Mouse (Mus musculus): ENCODE data around the gene Cdc42bpg. TPM values are rescaled to one million over a fixed set of nuclear protein-coding genes. Genes with fewer than 3 reads are reported as not detected.

The Cdc42bpg gene
- polyA plus RNA-seq, 1 experiment = 6.9 TPM

DNA sequence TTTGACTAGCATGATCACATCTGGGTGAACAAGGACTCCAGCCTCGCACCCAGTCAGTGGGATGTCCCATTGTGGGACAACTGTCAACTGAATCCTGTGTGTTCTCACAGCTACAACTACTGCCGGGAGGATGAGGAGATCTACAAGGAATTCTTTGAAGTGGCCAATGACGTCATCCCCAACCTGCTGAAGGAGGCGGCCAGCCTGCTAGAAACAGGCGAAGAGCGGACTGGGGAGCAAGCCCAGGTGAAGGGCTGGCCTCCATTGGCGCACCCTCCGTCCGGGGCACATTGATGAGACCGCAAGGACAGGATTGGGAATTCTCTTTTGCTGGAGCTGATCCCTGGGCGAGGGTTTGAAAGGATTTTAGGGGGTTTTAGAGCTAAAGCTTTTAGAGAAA lies 32.5 kb downstream of the Cdc42bpg start:
- TF ChIP-seq CTCF (IDR thresholded peaks at IDR 0.05; ENCODE audit: low read depth, low read length) (no peak), POLR2A (IDR thresholded peaks at IDR 0.05; ENCODE audit: borderline replicate concordance, low read depth, low read length) (no peak)
- H3K27ac ChIP-seq (ENCODE audit: insufficient read depth, low read depth, low read length) = no peak overlapping the region
- no peak overlapping the region for H3K4me3 ChIP-seq (ENCODE audit: insufficient read depth, low read length)
- peaks cover 21% of the 10 kb centered on the region for H3K4me1 ChIP-seq (ENCODE audit: control insufficient read depth, insufficient read depth, low read length)

DNA sequence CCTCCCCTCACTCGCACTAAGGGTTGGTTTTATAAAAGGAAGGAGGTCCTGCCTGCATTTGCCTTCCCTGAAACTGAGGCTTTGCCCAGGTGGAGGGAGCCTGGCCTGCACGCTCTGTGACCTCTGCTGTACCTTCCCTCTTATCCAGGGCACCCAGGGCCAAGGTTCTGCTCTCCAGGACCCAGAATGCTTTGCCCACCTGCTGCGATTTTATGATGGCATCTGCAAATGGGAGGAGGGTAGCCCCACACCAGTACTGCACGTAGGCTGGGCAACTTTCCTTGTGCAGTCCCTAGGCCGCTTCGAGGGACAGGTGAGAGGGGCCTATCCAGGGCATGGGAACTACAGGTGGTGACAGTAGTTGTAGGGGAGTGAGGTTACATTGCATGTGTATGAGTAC lies 32.9 kb downstream of the Cdc42bpg start:
- Histone ChIP-seq H3K27ac (ENCODE audit: insufficient read depth, low read depth, low read length) (no peak overlapping the region), H3K4me3 (ENCODE audit: insufficient read depth, low read length) (no peak overlapping the region), H3K4me1 (ENCODE audit: control insufficient read depth, insufficient read depth, low read length) (peaks cover 16% of the 10 kb centered on the region)
- TF ChIP-seq CTCF (IDR thresholded peaks at IDR 0.05; ENCODE audit: low read depth, low read length) (no peak), POLR2A (IDR thresholded peaks at IDR 0.05; ENCODE audit: borderline replicate concordance, low read depth, low read length) (no peak)

- TF ChIP-seq POLR2A (IDR thresholded peaks at IDR 0.05; ENCODE audit: borderline replicate concordance, low read depth, low read length) (no peak), CTCF (IDR thresholded peaks at IDR 0.05; ENCODE audit: low read depth, low read length) (no peak)
- peak overlapping the region; percentile 34 for H3K27ac ChIP-seq (ENCODE audit: insufficient read depth, low read depth, low read length)
- peaks cover 14% of the 10 kb centered on the region for H3K4me1 ChIP-seq (ENCODE audit: control insufficient read depth, insufficient read depth, low read length)
- peak overlapping the region; percentile 56 for H3K4me3 ChIP-seq (ENCODE audit: insufficient read depth, low read length)
These were observed 33.7 kb downstream of the Cdc42bpg start for GRCm38 (mm10) chr19:6339890-6340504.

DNA sequence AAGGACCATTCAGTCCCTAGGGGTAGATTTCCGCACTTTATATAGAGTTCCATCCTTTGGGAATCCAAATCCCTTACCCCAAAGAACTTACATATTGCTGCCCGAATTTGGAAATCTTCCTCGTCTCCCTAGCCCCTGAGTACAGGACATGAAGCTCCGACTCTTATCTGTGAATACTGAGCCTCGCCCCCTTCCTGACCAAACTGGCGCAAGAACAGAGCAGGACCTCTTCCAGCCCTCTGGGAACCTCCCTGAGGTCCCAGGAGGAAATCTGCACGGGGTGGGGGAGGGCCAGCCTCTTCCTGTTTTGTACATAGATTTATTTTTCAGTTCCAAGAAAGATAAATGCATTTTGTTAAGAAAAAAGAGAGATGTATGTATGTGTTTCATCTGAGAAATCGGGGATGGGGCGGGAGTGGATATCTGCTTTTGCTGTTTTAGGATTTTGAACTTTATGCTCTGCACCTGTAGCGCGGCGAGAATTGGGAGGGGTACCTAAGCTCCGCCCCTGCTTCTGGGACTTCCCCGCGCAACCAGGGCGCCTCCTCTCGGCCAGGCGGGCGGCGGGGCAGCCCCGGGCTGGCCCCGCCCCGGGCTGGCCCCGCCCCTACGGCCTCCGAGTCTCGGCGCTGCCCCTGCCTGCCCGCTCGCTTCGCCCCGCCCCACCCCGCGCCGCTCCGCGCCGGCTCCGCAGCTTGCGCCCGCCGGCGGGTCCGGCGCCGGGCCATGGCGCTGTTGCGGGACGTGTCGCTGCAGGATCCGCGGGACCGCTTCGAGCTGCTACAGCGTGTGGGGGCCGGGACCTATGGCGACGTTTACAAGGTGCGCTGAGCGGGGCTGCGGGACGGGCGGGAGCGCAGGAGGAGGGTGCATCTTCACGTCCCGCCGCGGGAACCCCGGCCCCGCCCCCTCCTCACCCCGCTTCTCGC lies 34.5 kb downstream of the Cdc42bpg start, which contains the start of gene Map4k2:
TSS of gene Map4k2 (plus strand) at position 612 of the 929 bp plus-strand sequence.
- peak within 1 kb of the TSS; percentile 85 for H3K4me3 ChIP-seq (ENCODE audit: insufficient read depth, low read length)
- peak within 1 kb of the TSS; percentile 34 for H3K27ac ChIP-seq (ENCODE audit: insufficient read depth, low read depth, low read length)
- peaks cover 16% of the 10 kb centered on the region for H3K4me1 ChIP-seq (ENCODE audit: control insufficient read depth, insufficient read depth, low read length)
- TF ChIP-seq POLR2A (IDR thresholded peaks at IDR 0.05; ENCODE audit: borderline replicate concordance, low read depth, low read length) (no peak), CTCF (IDR thresholded peaks at IDR 0.05; ENCODE audit: low read depth, low read length) (no peak)

- no peak for TF ChIP-seq POLR2A (IDR thresholded peaks at IDR 0.05; ENCODE audit: borderline replicate concordance, low read depth, low read length)
- no peak for TF ChIP-seq CTCF (IDR thresholded peaks at IDR 0.05; ENCODE audit: low read depth, low read length)
- peak overlapping the region; percentile 85 for H3K4me3 ChIP-seq (ENCODE audit: insufficient read depth, low read length)
- no peak overlapping the region for H3K27ac ChIP-seq (ENCODE audit: insufficient read depth, low read depth, low read length)
- peaks cover 14% of the 10 kb centered on the region for H3K4me1 ChIP-seq (ENCODE audit: control insufficient read depth, insufficient read depth, low read length)
These were observed 35.3 kb downstream of the Cdc42bpg start for GRCm38 (mm10) chr19:6341453-6342077.

GRCm38 (mm10) chr19:6342276-6342933 lies 36.1 kb downstream of the Cdc42bpg start:
- no peak overlapping the region for H3K27ac ChIP-seq (ENCODE audit: insufficient read depth, low read depth, low read length)
- H3K4me3 ChIP-seq (ENCODE audit: insufficient read depth, low read length) = peak overlapping the region; percentile 85; the same call in 1 of the 2 replicates
- peaks cover 13% of the 10 kb centered on the region for H3K4me1 ChIP-seq (ENCODE audit: control insufficient read depth, insufficient read depth, low read length)
- TF ChIP-seq CTCF (IDR thresholded peaks at IDR 0.05; ENCODE audit: low read depth, low read length) = no peak
- TF ChIP-seq POLR2A (IDR thresholded peaks at IDR 0.05; ENCODE audit: borderline replicate concordance, low read depth, low read length) = no peak

- no peak overlapping the region for H3K27ac ChIP-seq (ENCODE audit: insufficient read depth, low read depth, low read length)
- TF ChIP-seq CTCF (IDR thresholded peaks at IDR 0.05; ENCODE audit: low read depth, low read length) (no peak), POLR2A (IDR thresholded peaks at IDR 0.05; ENCODE audit: borderline replicate concordance, low read depth, low read length) (no peak)
- H3K4me3 ChIP-seq (ENCODE audit: insufficient read depth, low read length) = no peak overlapping the region
- H3K4me1 ChIP-seq (ENCODE audit: control insufficient read depth, insufficient read depth, low read length) = peaks cover 13% of the 10 kb centered on the region
These were observed 37.0 kb downstream of the Cdc42bpg start for GRCm38 (mm10) chr19:6343066-6343925.

DNA sequence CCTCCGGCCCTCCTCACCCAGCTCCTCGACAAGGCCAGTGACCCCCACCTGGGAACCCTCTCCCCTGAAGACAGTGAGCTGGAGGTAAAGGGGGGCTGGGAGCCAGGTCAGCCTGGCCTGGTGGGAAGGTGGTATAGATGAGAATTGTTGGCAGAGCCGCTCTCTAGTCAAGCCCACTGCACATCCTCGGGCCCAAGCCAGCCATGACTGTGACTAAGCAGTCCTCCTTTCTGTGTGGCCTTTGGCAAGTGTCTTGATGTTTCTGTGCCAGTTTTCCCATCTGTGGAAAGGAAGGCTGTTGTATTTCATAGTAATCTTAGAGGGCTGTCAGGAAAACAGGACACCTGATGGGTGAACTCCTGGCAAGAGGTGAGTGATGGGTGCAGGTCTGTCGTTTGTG lies 37.7 kb downstream of the Cdc42bpg start:
- Histone ChIP-seq H3K4me1 (ENCODE audit: control insufficient read depth, insufficient read depth, low read length) (peaks cover 13% of the 10 kb centered on the region), H3K4me3 (ENCODE audit: insufficient read depth, low read length) (no peak overlapping the region), H3K27ac (ENCODE audit: insufficient read depth, low read depth, low read length) (no peak overlapping the region)
- TF ChIP-seq POLR2A (IDR thresholded peaks at IDR 0.05; ENCODE audit: borderline replicate concordance, low read depth, low read length) (no peak), CTCF (IDR thresholded peaks at IDR 0.05; ENCODE audit: low read depth, low read length) (no peak)
